Mouse (Mus musculus) heart, embryonic 15.5 days (tissue): ENCODE data around the gene Rps7. TPM values are rescaled to one million over a fixed set of nuclear protein-coding genes. Genes with fewer than 3 reads are reported as not detected.

Experiments used
- ATAC-seq: fragments of 200-750 bp; cut with Nextera tagmentation; replicated peaks from 2 replicates; pipeline ENCODE4 v1.8.0; 2017; ENCODE audit warnings: low read depth, moderate TSS enrichment; ENCODE audit not compliant: insufficient number of reproducible peaks, insufficient read depth, low FRiP score
- H3K27ac ChIP-seq: fragments of 300-500 bp; sonication (generic); 2 replicates; pipeline ENCODE4 v1.5.1; 2015; ENCODE audit warnings: mild to moderate bottlenecking, inconsistent platforms
- H3K27me3 ChIP-seq: fragments of 300-500 bp; sonication (generic); 2 replicates; pipeline ENCODE4 v1.6.1; 2015; ENCODE audit warnings: inconsistent platforms
- H3K36me3 ChIP-seq: fragments of 300-500 bp; sonication (generic); 2 replicates; pipeline ENCODE4 v1.6.1; 2015; ENCODE audit warnings: mild to moderate bottlenecking, inconsistent platforms
- H3K4me1 ChIP-seq: fragments of 300-500 bp; sonication (generic); replicated peaks from 2 replicates; pipeline ENCODE4 v1.6.1; 2015; ENCODE audit warnings: inconsistent platforms
- H3K4me2 ChIP-seq: fragments of 300-500 bp; sonication (generic); 2 replicates; pipeline ENCODE4 v1.6.1; 2015; ENCODE audit warnings: inconsistent platforms, mild to moderate bottlenecking, moderate library complexity
- H3K4me3 ChIP-seq: fragments of 300-500 bp; sonication (generic); 2 replicates; pipeline ENCODE4 v1.5.1; 2015; ENCODE audit warnings: mild to moderate bottlenecking, inconsistent platforms
- H3K9ac ChIP-seq: fragments of 300-500 bp; sonication (generic); 2 replicates; pipeline ENCODE4 v1.6.1; 2015; ENCODE audit warnings: mild to moderate bottlenecking, inconsistent platforms
- H3K9me3 ChIP-seq: fragments of 300-500 bp; sonication (generic); replicated peaks from 2 replicates; pipeline ENCODE4 v1.6.1; 2016; ENCODE audit warnings: inconsistent platforms
- WGBS: fragments of 180-500 bp; shearing (Covaris S2); methylation state at CpG from one replicate; pipeline ENCODE4 v1.1.7; 2015; ENCODE audit warnings: mixed read lengths; 5-methylcytosine and 5-hydroxymethylcytosine counted together
- polyA plus RNA-seq: library from polyadenylated mRNA; unstranded; fragments of >200 nt; fragmentation: Nextera tagmentation; extraction: Ambion mirVana; gene quantifications from 2 replicates; pipeline ENCODE4 v1.2.1, GENCODE M21; 2015

Gene Rps7
- polyA plus RNA-seq, 1 experiment from 2014 or later: 408 TPM

DNA sequence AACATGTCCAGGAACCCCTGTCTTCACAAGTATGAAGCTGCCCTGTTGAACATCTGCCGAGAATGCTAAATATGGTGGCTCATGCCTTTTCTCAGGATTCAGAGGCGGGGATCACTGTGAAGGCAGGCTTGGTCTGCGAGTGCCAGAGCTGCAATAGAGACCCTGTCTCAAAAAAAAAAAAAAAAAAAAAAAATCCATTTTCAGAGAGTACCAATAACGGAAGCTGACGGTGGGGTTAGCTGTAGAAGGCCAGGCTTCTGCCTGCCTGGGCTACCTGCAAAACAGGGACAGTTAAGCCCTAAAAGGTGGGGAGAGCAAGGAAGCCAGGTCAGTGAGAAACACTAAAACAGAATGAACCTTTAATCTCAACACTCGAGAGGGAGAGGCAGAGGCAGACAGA, 790 bp upstream of the Rps7 start:
- 82% methylated on average over 6 of the region's 6 CpGs for WGBS
- Histone ChIP-seq H3K4me3 (peak overlapping the region; percentile 80), H3K27ac (no peak overlapping the region), H3K27me3 (no peaks in the 10 kb centered on the region), H3K36me3 (peaks cover 30% of the 10 kb centered on the region), H3K4me1 (peaks cover 22% of the 10 kb centered on the region), H3K9ac (no peak overlapping the region), H3K4me2 (peak overlapping the region; percentile 63), H3K9me3 (no peaks in the 10 kb centered on the region)
- no peak for ATAC-seq

DNA sequence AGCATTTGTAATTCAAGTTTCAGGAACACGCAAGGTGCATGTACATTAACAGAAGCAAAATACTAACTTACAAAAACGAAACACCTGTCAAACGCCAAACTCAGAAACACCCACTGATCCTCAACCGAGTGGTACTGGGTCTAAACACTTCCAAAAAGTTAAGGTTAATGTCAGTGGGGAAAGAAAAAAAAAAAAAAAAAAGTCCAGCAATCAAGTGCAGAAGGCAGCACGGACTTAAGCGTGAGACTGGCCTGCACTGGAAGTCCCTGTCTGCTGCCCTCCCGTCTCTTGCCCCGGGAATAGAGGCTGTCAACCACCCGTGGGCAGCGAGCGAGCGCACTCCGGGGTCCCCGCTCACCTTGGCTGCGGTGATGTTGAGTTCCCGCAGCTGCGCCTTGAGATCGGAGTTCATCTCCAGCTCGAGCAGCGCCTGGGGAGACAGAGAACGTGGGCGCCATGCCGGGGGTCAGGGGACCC, 657 bp downstream of the Rps7 start:
- peaks cover 22% of the 10 kb centered on the region for H3K4me1 ChIP-seq
- H3K27ac ChIP-seq: peak overlapping the region; percentile 82
- no peak; the same call in 1 of the 2 replicates for ATAC-seq
- 1% methylated on average over 23 of the region's 23 CpGs for WGBS
- peak overlapping the region; percentile 80 for H3K4me3 ChIP-seq
- H3K9me3 ChIP-seq: no peaks in the 10 kb centered on the region
- peak overlapping the region; percentile 97 for H3K9ac ChIP-seq
- H3K27me3 ChIP-seq: no peaks in the 10 kb centered on the region
- peaks cover 45% of the 10 kb centered on the region for H3K36me3 ChIP-seq
- H3K4me2 ChIP-seq: peak overlapping the region; percentile 63

DNA sequence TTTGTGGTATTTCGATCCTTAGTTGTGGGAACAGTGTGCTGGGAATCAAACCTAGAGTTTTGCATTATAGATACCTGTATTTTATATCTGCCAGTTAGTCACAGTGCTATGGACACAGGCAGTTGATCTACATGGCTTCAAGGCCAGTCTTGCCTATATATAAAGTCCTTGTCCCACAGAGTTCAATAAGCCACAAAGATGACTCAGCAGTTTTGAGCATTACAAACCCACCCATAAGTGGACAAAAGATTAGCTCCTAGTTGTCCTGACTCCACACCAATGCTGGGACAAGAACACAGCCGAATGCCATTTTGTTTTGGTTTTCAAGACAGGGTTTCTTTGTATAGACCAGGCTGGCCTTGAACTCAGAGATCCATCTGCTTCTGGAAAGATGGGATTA, 7.3 kb downstream of the Rps7 start:
- 86% methylated on average over 2 of the region's 2 CpGs for WGBS
- no peak overlapping the region for H3K27ac ChIP-seq
- H3K4me2 ChIP-seq: no peak overlapping the region
- H3K27me3 ChIP-seq: no peaks in the 10 kb centered on the region
- H3K36me3 ChIP-seq: peaks cover 55% of the 10 kb centered on the region
- H3K9me3 ChIP-seq: no peaks in the 10 kb centered on the region
- no peak overlapping the region for H3K4me3 ChIP-seq
- H3K9ac ChIP-seq: no peak overlapping the region
- H3K4me1 ChIP-seq: peaks cover 5% of the 10 kb centered on the region
- no peak for ATAC-seq

DNA sequence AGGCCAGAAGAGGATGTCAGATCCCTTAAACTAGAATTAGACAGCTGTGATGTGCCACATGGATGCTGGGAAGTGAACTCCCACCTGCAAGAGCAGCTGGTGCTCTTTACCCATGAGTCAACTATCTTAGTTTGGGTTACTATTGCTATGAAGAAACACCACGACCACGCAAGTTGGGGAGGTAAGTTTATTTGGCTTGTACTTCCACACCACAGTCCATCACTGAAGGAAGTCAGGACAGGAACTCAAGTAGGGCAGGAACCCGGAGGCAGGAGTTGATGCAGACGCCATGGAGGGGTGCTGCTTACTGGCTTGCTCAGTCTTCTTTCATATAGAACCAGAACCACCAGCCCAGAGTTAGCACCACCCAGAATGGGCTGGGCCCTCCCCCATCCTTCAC, 8.7 kb downstream of the Rps7 start:
- Histone ChIP-seq H3K27ac (no peak overlapping the region), H3K36me3 (peaks cover 42% of the 10 kb centered on the region), H3K4me3 (no peak overlapping the region), H3K9ac (no peak overlapping the region), H3K27me3 (no peaks in the 10 kb centered on the region), H3K4me1 (peaks cover 13% of the 10 kb centered on the region), H3K9me3 (no peaks in the 10 kb centered on the region), H3K4me2 (no peak overlapping the region)
- 61% methylated on average over 4 of the region's 4 CpGs for WGBS
- ATAC-seq: no peak

DNA sequence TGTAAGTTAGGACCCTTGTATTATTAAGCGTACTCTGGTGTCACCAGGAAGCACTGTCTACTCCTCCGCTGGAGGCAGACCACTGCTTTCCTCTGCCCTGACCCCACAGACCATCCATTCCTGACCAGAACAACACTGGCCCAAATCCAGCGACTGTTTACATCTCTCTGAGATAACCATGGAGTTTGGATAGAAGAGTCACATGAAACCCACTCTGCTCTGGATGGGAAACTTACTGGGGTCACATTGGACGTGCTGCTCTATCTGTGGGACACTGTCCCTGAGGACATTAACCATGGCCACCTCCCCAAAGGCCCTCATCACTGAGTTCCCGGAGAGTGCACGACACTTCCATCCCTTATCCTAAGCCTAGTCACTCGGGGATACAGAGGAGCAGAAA, 10.3 kb downstream of the Rps7 start:
- 58% methylated on average over 7 of the region's 7 CpGs for WGBS
- ATAC-seq: peak; percentile 25; the same call in 1 of the 2 replicates

DNA sequence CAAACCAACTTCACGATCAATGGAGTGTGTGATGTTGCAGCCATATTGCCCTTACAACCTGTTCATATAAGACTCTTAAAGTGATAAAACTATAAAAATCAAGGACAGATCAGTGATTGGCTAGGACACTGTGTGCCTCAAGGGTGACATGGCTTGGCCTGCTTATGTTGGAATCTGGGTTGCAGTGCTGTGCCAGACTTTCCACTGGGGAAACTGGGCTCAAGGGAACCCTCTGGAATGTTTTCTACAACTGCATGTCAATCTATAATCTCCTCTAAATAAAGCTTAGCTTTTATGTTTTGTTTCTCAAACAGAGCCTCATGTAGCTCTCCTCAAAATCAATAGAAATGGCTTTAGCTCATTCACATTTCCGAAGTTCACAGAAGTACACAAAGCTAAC, 11.5 kb downstream of the Rps7 start:
- H3K27ac ChIP-seq: no peak overlapping the region
- H3K9me3 ChIP-seq: no peaks in the 10 kb centered on the region
- H3K4me2 ChIP-seq: no peak overlapping the region
- peaks cover 22% of the 10 kb centered on the region for H3K4me1 ChIP-seq
- no peak overlapping the region for H3K4me3 ChIP-seq
- 89% methylated on average over 2 of the region's 2 CpGs for WGBS
- H3K27me3 ChIP-seq: no peaks in the 10 kb centered on the region
- H3K36me3 ChIP-seq: peaks cover 13% of the 10 kb centered on the region
- no peak overlapping the region for H3K9ac ChIP-seq
- ATAC-seq: no peak

More for the DNA sequence above, 10.3 kb downstream of the Rps7 start:
- Histone ChIP-seq H3K9me3 (no peaks in the 10 kb centered on the region), H3K27me3 (no peaks in the 10 kb centered on the region), H3K9ac (no peak overlapping the region), H3K36me3 (peaks cover 25% of the 10 kb centered on the region), H3K4me2 (no peak overlapping the region), H3K27ac (no peak overlapping the region), H3K4me1 (peaks cover 22% of the 10 kb centered on the region), H3K4me3 (no peak overlapping the region)

DNA sequence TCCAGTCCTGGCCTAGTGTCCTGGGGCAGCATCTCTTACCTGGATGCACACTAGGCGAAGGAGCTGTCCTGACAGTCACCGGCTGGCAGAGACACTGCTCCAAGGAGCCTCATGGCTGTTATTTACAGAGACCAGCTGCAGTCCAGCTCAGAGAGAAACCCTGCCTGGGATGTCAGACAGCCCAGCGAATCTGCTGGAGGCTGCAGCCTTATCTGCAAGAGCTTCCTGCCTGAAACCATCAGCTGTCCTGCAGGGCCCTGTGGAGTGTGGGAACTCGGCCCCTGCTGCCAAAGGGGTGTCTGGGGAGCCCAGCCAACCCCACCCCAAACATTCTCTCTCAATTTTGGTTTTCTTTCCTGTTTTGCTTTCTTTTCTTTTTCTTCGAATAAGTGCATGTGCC, 12.6 kb downstream of the Rps7 start, which contains the start of gene Colec11:
Gene Colec11 (minus strand): TSS at position 183 of the 400 bp plus-strand sequence.
- H3K4me3 ChIP-seq: no peak within 1 kb of the TSS
- H3K27me3 ChIP-seq: no peaks in the 10 kb centered on the region
- no peak within 1 kb of the TSS for H3K9ac ChIP-seq
- peaks cover 22% of the 10 kb centered on the region for H3K4me1 ChIP-seq
- ATAC-seq: peak; percentile 68
- H3K9me3 ChIP-seq: no peaks in the 10 kb centered on the region
- peak within 1 kb of the TSS; percentile 48 for H3K4me2 ChIP-seq
- 19% methylated on average over 5 of the region's 5 CpGs for WGBS
- H3K36me3 ChIP-seq: peaks cover 3% of the 10 kb centered on the region; the same call in 1 of the 2 replicates
- peak within 1 kb of the TSS; percentile 50 for H3K27ac ChIP-seq

DNA sequence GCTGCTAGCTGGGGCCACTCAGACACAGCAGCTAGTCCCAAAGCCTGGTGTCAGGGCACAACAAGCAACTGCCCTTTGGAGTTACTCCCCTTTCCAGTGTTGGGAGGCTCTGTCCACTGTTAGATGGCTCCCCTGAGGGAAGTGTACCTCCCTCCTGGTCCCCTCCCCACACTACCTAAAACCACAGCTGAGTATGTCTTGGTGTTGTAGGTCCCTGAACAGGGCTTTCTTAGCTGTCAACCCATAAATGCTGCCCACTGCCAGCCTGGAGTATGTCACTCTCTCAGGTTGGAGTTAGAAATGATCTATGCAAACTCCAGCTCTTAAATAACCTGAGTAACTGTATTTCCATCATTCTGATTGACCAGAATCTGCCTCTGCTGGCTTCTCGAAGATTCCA, 13.1 kb downstream of the Rps7 start:
- no peak overlapping the region for H3K4me3 ChIP-seq
- ATAC-seq: no peak

DNA sequence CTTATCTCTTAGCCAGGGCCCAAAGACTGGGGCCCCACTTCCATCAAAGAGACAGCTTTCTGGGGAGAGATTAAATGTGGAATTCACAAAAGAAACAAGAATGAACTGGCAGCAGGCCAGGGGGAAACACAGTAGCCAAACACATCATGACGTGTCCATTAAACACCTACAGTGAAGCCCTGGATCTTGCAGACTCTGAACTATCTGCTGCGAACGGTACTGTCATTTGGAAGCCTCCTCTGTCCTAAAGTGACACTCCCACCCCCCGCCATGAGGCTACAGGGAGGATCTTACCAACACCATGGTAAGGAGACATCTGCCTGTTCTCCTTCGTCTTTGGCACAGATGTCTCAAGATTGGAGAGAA, 13.6 kb downstream of the Rps7 start:
- Histone ChIP-seq H3K4me2 (peak overlapping the region; percentile 48), H3K9ac (no peak overlapping the region), H3K36me3 (no peaks in the 10 kb centered on the region), H3K9me3 (no peaks in the 10 kb centered on the region), H3K27ac (peak overlapping the region; percentile 50), H3K27me3 (no peaks in the 10 kb centered on the region), H3K4me1 (peaks cover 22% of the 10 kb centered on the region), H3K4me3 (peak overlapping the region; percentile 11; the same call in 1 of the 2 replicates)
- 17% methylated on average over 5 of the region's 5 CpGs for WGBS
- no peak for ATAC-seq

More for the DNA sequence above, 13.1 kb downstream of the Rps7 start:
- H3K9ac ChIP-seq: no peak overlapping the region
- H3K4me1 ChIP-seq: peaks cover 22% of the 10 kb centered on the region
- peak overlapping the region; percentile 48 for H3K4me2 ChIP-seq
- peak overlapping the region; percentile 50 for H3K27ac ChIP-seq
- no peaks in the 10 kb centered on the region for H3K9me3 ChIP-seq
- H3K27me3 ChIP-seq: no peaks in the 10 kb centered on the region
- no peaks in the 10 kb centered on the region for H3K36me3 ChIP-seq
- 58% methylated on average over 1 of the region's 1 CpGs for WGBS

DNA sequence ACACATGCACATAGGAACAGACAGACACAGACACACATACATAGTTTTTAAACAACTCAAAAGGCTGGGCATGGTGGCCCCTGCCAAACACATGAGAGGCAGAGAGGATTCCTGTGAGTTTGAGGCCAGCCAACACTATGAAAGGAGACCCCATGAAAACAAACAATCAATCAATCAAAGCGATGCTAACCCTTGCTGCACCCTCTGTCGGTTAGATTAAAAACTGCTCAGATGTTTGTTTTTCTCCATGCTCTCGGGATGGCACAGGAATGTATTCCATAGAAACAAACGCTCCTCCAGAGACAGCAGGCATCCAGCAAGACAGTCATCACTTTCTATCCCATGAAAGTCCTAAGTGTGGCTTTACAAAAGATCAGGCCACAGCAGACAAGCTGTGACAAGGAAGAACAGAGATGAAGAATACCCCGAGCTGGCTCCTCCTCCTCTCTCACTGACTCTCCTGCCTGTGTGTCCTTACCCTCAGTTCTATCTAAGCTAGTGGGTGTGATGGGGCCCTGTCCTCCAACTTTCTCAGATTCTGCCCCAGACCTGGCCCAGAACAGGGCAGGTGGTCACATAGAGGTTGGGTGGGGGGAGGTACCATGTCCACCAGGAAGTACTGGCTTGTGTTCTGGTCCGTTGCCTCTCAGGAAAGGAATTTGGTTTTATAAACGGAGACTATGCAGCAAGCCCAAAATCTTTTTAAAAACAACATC, 14.1 kb downstream of the Rps7 start:
- 9% methylated on average over 7 of the region's 7 CpGs for WGBS
- no peak overlapping the region for H3K9ac ChIP-seq
- no peak for ATAC-seq
- H3K9me3 ChIP-seq: no peaks in the 10 kb centered on the region
- H3K27me3 ChIP-seq: no peaks in the 10 kb centered on the region
- H3K4me2 ChIP-seq: peak overlapping the region; percentile 48
- H3K36me3 ChIP-seq: no peaks in the 10 kb centered on the region
- peak overlapping the region; percentile 11 for H3K4me3 ChIP-seq
- peak overlapping the region; percentile 40; the same call in 1 of the 2 replicates for H3K27ac ChIP-seq
- H3K4me1 ChIP-seq: peaks cover 22% of the 10 kb centered on the region

DNA sequence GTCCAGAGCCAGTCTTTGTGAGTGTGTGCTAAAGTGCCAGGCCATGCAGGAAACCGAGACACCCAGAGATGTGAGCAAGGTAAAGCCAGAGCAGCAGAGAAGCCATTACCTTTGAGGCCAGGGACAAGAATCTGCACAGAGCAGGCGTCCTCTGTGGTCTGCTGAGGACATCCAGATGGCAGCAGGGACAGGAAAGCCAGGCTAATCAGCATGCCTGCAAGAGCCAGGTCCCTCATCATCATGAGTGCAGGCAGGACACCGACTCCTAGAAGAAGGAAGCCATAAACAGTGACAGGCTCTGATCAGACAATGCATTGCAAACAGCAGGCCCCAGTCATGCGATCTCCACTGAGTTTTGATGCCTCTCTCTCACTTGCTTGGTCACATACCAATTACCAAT, 18.5 kb downstream of the Rps7 start:
- Histone ChIP-seq H3K9ac (no peak overlapping the region), H3K4me3 (no peak overlapping the region), H3K9me3 (no peaks in the 10 kb centered on the region), H3K36me3 (no peaks in the 10 kb centered on the region), H3K27ac (no peak overlapping the region), H3K27me3 (no peaks in the 10 kb centered on the region), H3K4me1 (peaks cover 11% of the 10 kb centered on the region), H3K4me2 (no peak overlapping the region)
- no peak for ATAC-seq
- 50% methylated on average over 4 of the region's 4 CpGs for WGBS

DNA sequence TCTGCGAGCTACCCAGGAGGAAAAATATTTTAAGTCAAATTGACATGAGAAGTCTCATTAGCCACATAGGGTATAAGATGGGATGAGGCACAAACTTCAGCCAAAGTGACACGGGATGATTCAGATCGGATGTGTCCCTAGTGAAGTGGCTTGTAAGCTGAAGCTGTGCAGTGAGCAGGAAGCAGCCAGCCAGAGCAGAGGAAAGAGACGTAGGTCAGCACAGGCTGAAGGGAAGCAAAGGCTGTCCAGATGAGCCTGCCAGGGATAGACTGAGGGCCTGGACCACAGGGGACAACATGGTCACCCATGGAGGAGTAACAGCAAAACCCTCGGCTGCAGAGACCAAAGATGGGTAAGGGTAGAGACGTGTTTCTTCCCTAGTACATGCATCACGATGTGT, 21.4 kb downstream of the Rps7 start:
- ATAC-seq: no peak
- no peaks in the 10 kb centered on the region for H3K4me1 ChIP-seq
- no peak overlapping the region for H3K4me3 ChIP-seq
- H3K27ac ChIP-seq: no peak overlapping the region
- H3K36me3 ChIP-seq: no peaks in the 10 kb centered on the region
- no peak overlapping the region for H3K9ac ChIP-seq
- no peaks in the 10 kb centered on the region for H3K27me3 ChIP-seq
- no peak overlapping the region for H3K4me2 ChIP-seq
- WGBS: 65% methylated on average over 7 of the region's 7 CpGs
- H3K9me3 ChIP-seq: no peaks in the 10 kb centered on the region
